7 mouse cellular contexts compared by ENCODE assay signal in genomic region chr5:39643260-39643923, GRCm38 (mm10).
DNase-seq lines count a peak whose midpoint lies in the region; ATAC-seq lines count a peak whose summit lies in the region.

No protein-coding gene starts in this region.

- H3K4me1 ChIP-seq in liver, embryonic 11.5 days (replicated peaks; ENCODE audit: control insufficient read depth, insufficient read depth, low read length): no peaks in the 10 kb centered on the region; the same call in 1 of the 2 replicates
- H3K4me1 ChIP-seq in embryonic facial prominence, embryonic 14.5 days (ENCODE audit: control insufficient read depth, insufficient read depth, low read length): peaks cover 9% of the 10 kb centered on the region; the same call in 1 of the 2 replicates
- H3K4me1 ChIP-seq in hindbrain, embryonic 14.5 days (replicated peaks; ENCODE audit: control insufficient read depth, insufficient read depth, low read length): peaks cover 14% of the 10 kb centered on the region
- peaks cover 24% of the 10 kb centered on the region for H3K4me1 ChIP-seq in midbrain, embryonic 13.5 days (replicated peaks)

- WGBS in liver, embryonic 11.5 days: 5% methylated on average over 22 of the region's 22 CpGs
- WGBS in embryonic facial prominence, embryonic 14.5 days: 2% methylated on average over 22 of the region's 22 CpGs
- 3% methylated on average over 22 of the region's 22 CpGs for WGBS in hindbrain, embryonic 14.5 days
- 1% methylated on average over 22 of the region's 22 CpGs for WGBS in midbrain, embryonic 13.5 days

- no peaks in the 10 kb centered on the region for H3K36me3 ChIP-seq in liver, embryonic 11.5 days (ENCODE audit: control insufficient read depth, insufficient read depth, low read length)
- no peaks in the 10 kb centered on the region for H3K36me3 ChIP-seq in embryonic facial prominence, embryonic 14.5 days (ENCODE audit: control insufficient read depth, insufficient read depth, low read length)
- H3K36me3 ChIP-seq in hindbrain, embryonic 14.5 days (replicated peaks; ENCODE audit: control insufficient read depth, insufficient read depth): no peaks in the 10 kb centered on the region
- no peaks in the 10 kb centered on the region for H3K36me3 ChIP-seq in midbrain, embryonic 13.5 days

- H3K4me2 ChIP-seq in liver, embryonic 11.5 days: peak overlapping the region; percentile 79
- H3K4me2 ChIP-seq in embryonic facial prominence, embryonic 14.5 days (ENCODE audit: low read depth, low read length): peak overlapping the region; percentile 96
- peak overlapping the region; percentile 94 for H3K4me2 ChIP-seq in hindbrain, embryonic 14.5 days (replicated peaks)
- H3K4me2 ChIP-seq in midbrain, embryonic 13.5 days (replicated peaks): peak overlapping the region; percentile 97

- ATAC-seq in liver, embryonic 11.5 days (replicated peaks; ENCODE audit: low FRiP score): no peak
- ATAC-seq in embryonic facial prominence, embryonic 14.5 days (ENCODE audit: low read depth): no peak
- no peak for ATAC-seq in hindbrain, embryonic 14.5 days (ENCODE audit: low FRiP score)
- no peak for ATAC-seq in midbrain, embryonic 13.5 days
- ATAC-seq in activated CD4-positive, CD25-positive, alpha-beta regulatory T cell, adult 4 months: no peak

- H3K27me3 ChIP-seq in liver, embryonic 11.5 days (replicated peaks; ENCODE audit: control insufficient read depth, insufficient read depth, low read length): peaks cover 30% of the 10 kb centered on the region
- peaks cover 12% of the 10 kb centered on the region for H3K27me3 ChIP-seq in embryonic facial prominence, embryonic 14.5 days (replicated peaks; ENCODE audit: control insufficient read depth, insufficient read depth, low read length)
- peaks cover 6% of the 10 kb centered on the region; the same call in 1 of the 2 replicates for H3K27me3 ChIP-seq in hindbrain, embryonic 14.5 days (ENCODE audit: control insufficient read depth, insufficient read depth, low read length)
- H3K27me3 ChIP-seq in midbrain, embryonic 13.5 days: peaks cover 17% of the 10 kb centered on the region; the same call in 1 of the 2 replicates

- H3K4me3 ChIP-seq in liver, embryonic 11.5 days (ENCODE audit: low read depth, low read length): peak overlapping the region; percentile 54
- peak overlapping the region; percentile 71 for H3K4me3 ChIP-seq in embryonic facial prominence, embryonic 14.5 days (ENCODE audit: low read depth, low read length)
- peak overlapping the region; percentile 83 for H3K4me3 ChIP-seq in hindbrain, embryonic 14.5 days (replicated peaks; ENCODE audit: low read length)
- H3K4me3 ChIP-seq in midbrain, embryonic 13.5 days (replicated peaks): peak overlapping the region; percentile 75

- no peak overlapping the region for H3K9ac ChIP-seq in liver, embryonic 11.5 days (ENCODE audit: low read depth, low read length)
- peak overlapping the region; percentile 70 for H3K9ac ChIP-seq in embryonic facial prominence, embryonic 14.5 days (ENCODE audit: low read depth, low read length)
- H3K9ac ChIP-seq in hindbrain, embryonic 14.5 days: peak overlapping the region; percentile 84
- H3K9ac ChIP-seq in midbrain, embryonic 13.5 days (replicated peaks): peak overlapping the region; percentile 78

- no peak for DNase-seq in liver, embryonic 11.5 days (ENCODE audit: low spot score)
- no peak for DNase-seq in liver
- DNase-seq in embryonic facial prominence, embryonic 14.5 days (ENCODE audit: low spot score): no peak
- no peak for DNase-seq in hindbrain, embryonic 14.5 days (ENCODE audit: low spot score)
- DNase-seq in spleen, postnatal 36 days (ENCODE audit: low spot score in 2 of 2): no peak

- no peaks in the 10 kb centered on the region for H3K9me3 ChIP-seq in liver, embryonic 11.5 days (ENCODE audit: control insufficient read depth, low read length)
- no peaks in the 10 kb centered on the region for H3K9me3 ChIP-seq in embryonic facial prominence, embryonic 14.5 days (ENCODE audit: control insufficient read depth, low read length)
- H3K9me3 ChIP-seq in hindbrain, embryonic 14.5 days (ENCODE audit: control insufficient read depth, low read length): no peaks in the 10 kb centered on the region
- H3K9me3 ChIP-seq in midbrain, embryonic 13.5 days: no peaks in the 10 kb centered on the region

- no peak overlapping the region for H3K27ac ChIP-seq in liver, embryonic 11.5 days (ENCODE audit: low read depth, low read length)
- no peak overlapping the region for H3K27ac ChIP-seq in embryonic facial prominence, embryonic 14.5 days (replicated peaks; ENCODE audit: low read depth, low read length)
- H3K27ac ChIP-seq in hindbrain, embryonic 14.5 days: 0 out of 2 replicates have a peak overlapping the region, but pooled peaks have one; percentile 16
- no peak overlapping the region for H3K27ac ChIP-seq in midbrain, embryonic 13.5 days
